ENCODE assay signal across 28 mouse cellular contexts in genomic region chr6:23965925-23966324, GRCm38 (mm10). TPM values are rescaled to one million over a fixed set of nuclear protein-coding genes. Genes with fewer than 3 reads are reported as not detected.
DNase-seq lines count a peak whose midpoint lies in the region; ATAC-seq and TF ChIP-seq lines count a peak whose summit lies in the region.
"Had no signal": no experiment of that assay in that cellular context is flagged by ENCODE, and none has a peak within 500 bp of the region (broad histone marks: within the 10 kb centered on the region; RNA-seq: fewer than 3 reads in every experiment).

No protein-coding gene starts in this region.

- DNase-seq in lung, embryonic 14.5 days: peak; percentile 3
- DNase-seq in lung, postnatal 4 days: no peak
- peak; percentile 37 for DNase-seq in stomach, postnatal 0 days (ENCODE audit: low spot score)
- no peak for DNase-seq in thymus, postnatal 36 days
- no peak for DNase-seq in heart, postnatal 36 days
- DNase-seq: adrenal gland, adult 2 months; adrenal gland, adult 8-10 months; adrenal gland, postnatal 10 days; adrenal gland, postnatal 14 days; adrenal gland, postnatal 25 days; adrenal gland, postnatal 36 days; B cell, adult 2 months; cerebellum, adult 11 months; cerebellum, adult 11-12 months had no signal

- no peak for TF ChIP-seq CTCF in lung, embryonic 14.5 days (IDR thresholded peaks at IDR 0.05; ENCODE audit: low read depth)
- no peak for TF ChIP-seq CTCF in stomach, postnatal 0 days (IDR thresholded peaks at IDR 0.05; ENCODE audit: low read depth)

- WGBS in lung, embryonic 14.5 days: 49% methylated on average over 3 of the region's 3 CpGs
- WGBS in stomach, embryonic 15.5 days: 65% methylated on average over 3 of the region's 3 CpGs
- WGBS in stomach, embryonic 16.5 days: 56% methylated on average over 3 of the region's 3 CpGs
- 58% methylated on average over 3 of the region's 3 CpGs for WGBS in stomach, postnatal 0 days

- no peaks in the 10 kb centered on the region for H3K4me1 ChIP-seq in lung, embryonic 14.5 days (ENCODE audit: insufficient read depth)
- H3K4me1 ChIP-seq in stomach, embryonic 15.5 days: no peaks in the 10 kb centered on the region
- H3K4me1 ChIP-seq in stomach, embryonic 16.5 days (ENCODE audit: control insufficient read depth, insufficient read depth, low read length): no peaks in the 10 kb centered on the region
- no peaks in the 10 kb centered on the region for H3K4me1 ChIP-seq in stomach, postnatal 0 days (replicated peaks; ENCODE audit: control insufficient read depth, insufficient read depth)

- H3K9me3 ChIP-seq in lung, embryonic 14.5 days (ENCODE audit: low read depth, low read length): no peaks in the 10 kb centered on the region
- no peaks in the 10 kb centered on the region for H3K9me3 ChIP-seq in stomach, embryonic 15.5 days
- no peaks in the 10 kb centered on the region for H3K9me3 ChIP-seq in stomach, embryonic 16.5 days (replicated peaks; ENCODE audit: control insufficient read depth, low read length)
- H3K9me3 ChIP-seq in stomach, postnatal 0 days (ENCODE audit: control insufficient read depth, low read length): no peaks in the 10 kb centered on the region
- H3K9me3 ChIP-seq: G1E had no signal

- no peak overlapping the region for H3K4me2 ChIP-seq in lung, embryonic 14.5 days
- no peak overlapping the region for H3K4me2 ChIP-seq in stomach, embryonic 15.5 days
- no peak overlapping the region for H3K4me2 ChIP-seq in stomach, embryonic 16.5 days (ENCODE audit: low read depth, low read length)
- H3K4me2 ChIP-seq in stomach, postnatal 0 days (replicated peaks; ENCODE audit: low read depth): no peak overlapping the region

- no peak for TF ChIP-seq EP300 in stomach, postnatal 0 days (optimal IDR thresholded peaks at IDR 0.05)

- H3K27me3 ChIP-seq in lung, embryonic 14.5 days (ENCODE audit: insufficient read depth, low read length): no peaks in the 10 kb centered on the region
- no peaks in the 10 kb centered on the region for H3K27me3 ChIP-seq in stomach, embryonic 15.5 days (replicated peaks)
- no peaks in the 10 kb centered on the region for H3K27me3 ChIP-seq in stomach, embryonic 16.5 days (ENCODE audit: control insufficient read depth, insufficient read depth, low read length)
- H3K27me3 ChIP-seq in stomach, postnatal 0 days (ENCODE audit: control insufficient read depth, insufficient read depth, low read length): no peaks in the 10 kb centered on the region
- H3K27me3 ChIP-seq: CH12.LX, Patski had no signal

- intact Hi-C loops in heart, postnatal 36 days (cut with DNase I): no loop called here

- ATAC-seq in lung, embryonic 14.5 days (ENCODE audit: insufficient read depth): no peak
- ATAC-seq in stomach, embryonic 15.5 days (ENCODE audit: insufficient read depth, low FRiP score, low read depth): peak; percentile 53
- peak; percentile 25; the same call in 1 of the 2 replicates for ATAC-seq in stomach, embryonic 16.5 days (ENCODE audit: insufficient read depth, low FRiP score)
- ATAC-seq in stomach, postnatal 0 days (ENCODE audit: low FRiP score, low TSS enrichment): peak; percentile 61; the same call in 1 of the 2 replicates
- ATAC-seq in monocyte, adult 5-6 weeks (replicated peaks; ENCODE audit: insufficient number of reproducible peaks, low FRiP score, low TSS enrichment, poor library complexity, severe bottlenecking): no peak
- ATAC-seq: activated CD4-positive, CD25-positive, alpha-beta regulatory T cell, adult 4 months; CD4-positive, CD25-positive, alpha-beta regulatory T cell, adult 4 months; Patski had no signal

- H3K9ac ChIP-seq in lung, embryonic 14.5 days: no peak overlapping the region
- H3K9ac ChIP-seq in stomach, embryonic 15.5 days: no peak overlapping the region
- H3K9ac ChIP-seq in stomach, embryonic 16.5 days (ENCODE audit: low read length): no peak overlapping the region
- H3K9ac ChIP-seq in stomach, postnatal 0 days (ENCODE audit: low read length): no peak overlapping the region

- no peak overlapping the region for H3K4me3 ChIP-seq in lung, embryonic 14.5 days (ENCODE audit: low read depth, low read length)
- H3K4me3 ChIP-seq in stomach, embryonic 15.5 days (replicated peaks): no peak overlapping the region
- H3K4me3 ChIP-seq in stomach, embryonic 16.5 days (replicated peaks; ENCODE audit: low read length): no peak overlapping the region
- H3K4me3 ChIP-seq in stomach, postnatal 0 days (ENCODE audit: low read depth, low read length): no peak overlapping the region

- H3K27ac ChIP-seq in lung, embryonic 14.5 days (ENCODE audit: low read depth): no peak overlapping the region
- H3K27ac ChIP-seq in stomach, embryonic 15.5 days: no peak overlapping the region
- no peak overlapping the region for H3K27ac ChIP-seq in stomach, embryonic 16.5 days (ENCODE audit: low read length)
- H3K27ac ChIP-seq in stomach, postnatal 0 days (replicated peaks): no peak overlapping the region

- H3K36me3 ChIP-seq in lung, embryonic 14.5 days (ENCODE audit: insufficient read depth): no peaks in the 10 kb centered on the region
- H3K36me3 ChIP-seq in stomach, embryonic 15.5 days: no peaks in the 10 kb centered on the region
- no peaks in the 10 kb centered on the region for H3K36me3 ChIP-seq in stomach, embryonic 16.5 days (ENCODE audit: control insufficient read depth, insufficient read depth, low read length)
- no peaks in the 10 kb centered on the region for H3K36me3 ChIP-seq in stomach, postnatal 0 days (ENCODE audit: control insufficient read depth, insufficient read depth, low read length)
- H3K36me3 ChIP-seq: G1E had no signal

RNA-seq across cellular contexts. Expression of gene Tas2r118, which starts 3.9 kb away (rescaled TPM):
- polyA plus RNA-seq in lung, embryonic 14.5 days (2014; fragmentation: Nextera tagmentation; extraction: Ambion mirVana): not detected in 2 replicates
- polyA plus RNA-seq in stomach, embryonic 15.5 days (2015; fragmentation: Nextera tagmentation; extraction: Ambion mirVana): not detected in 2 replicates
- not detected in 2 replicates for polyA plus RNA-seq in stomach, embryonic 16.5 days (2015; fragmentation: Nextera tagmentation; extraction: Ambion mirVana)
- not detected in 2 replicates for polyA plus RNA-seq in stomach, postnatal 0 days (2015; fragmentation: Nextera tagmentation; extraction: Ambion mirVana)
- not detected in 3 replicates for total RNA-seq in monocyte, adult 5-6 weeks (2017)
- total RNA-seq in heart, postnatal 36 days (2021): not detected
- total RNA-seq: adrenal gland, adult 18-20 months; adrenal gland, adult 2 months; adrenal gland, adult 8-10 months; adrenal gland, postnatal 10 days; adrenal gland, postnatal 14 days; adrenal gland, postnatal 25 days; adrenal gland, postnatal 36 days; adrenal gland, postnatal 4 days; CH12.LX; ES-E14; G1E; MEL had no signal
- polyA plus RNA-seq: activated CD4-positive, CD25-positive, alpha-beta regulatory T cell, adult 4 months; adrenal gland, adult 2 months; brain, embryonic 14.5 days; C2C12; CD4-positive, CD25-positive, alpha-beta regulatory T cell, adult 4 months; G1E; Patski had no signal

Comparison
In these comparisons a context has a peak if more than half of its experiments do, and no peak if none do; other contexts are left out.
1. DNase-seq: peak in lung, embryonic 14.5 days (single experiment) and stomach, postnatal 0 days (single experiment); none in lung, postnatal 4 days (0 of 2), thymus, postnatal 36 days (0 of 2) and heart, postnatal 36 days (0 of 2).
2. ATAC-seq: peak in stomach, embryonic 15.5 days (single experiment), stomach, embryonic 16.5 days (single experiment) and stomach, postnatal 0 days (single experiment); none in lung, embryonic 14.5 days (single experiment) and monocyte, adult 5-6 weeks (single experiment).